Mouse (Mus musculus) neural tube, embryonic 15.5 days (tissue): Measurements from ENCODE around the gene Cd72. TPM values are rescaled to one million over a fixed set of nuclear protein-coding genes. Genes with fewer than 3 reads are reported as not detected.
"Not testable (repeated sequence)": the region's sequence is repeated elsewhere in the genome, so short reads cannot be mapped to it uniquely, and the experiment has no call there.

ENCODE experiments used
- ATAC-seq: fragments of 200-750 bp; cut with Nextera tagmentation; 2 replicates; pipeline ENCODE4 v1.8.0; 2017; ENCODE audit warnings: mild to moderate bottlenecking, moderate TSS enrichment, moderate library complexity; ENCODE audit not compliant: low FRiP score
- H3K27ac ChIP-seq: fragments of 300-500 bp; sonication (generic); replicated peaks from 2 replicates; pipeline ENCODE4 v1.5.1; 2015; ENCODE audit warnings: mild to moderate bottlenecking, inconsistent platforms
- H3K27me3 ChIP-seq: fragments of 300-500 bp; sonication (generic); replicated peaks from 2 replicates; pipeline ENCODE4 v1.6.1; 2015; ENCODE audit warnings: inconsistent platforms
- H3K36me3 ChIP-seq: fragments of 300-500 bp; sonication (generic); 2 replicates; pipeline ENCODE4 v1.6.1; 2015; ENCODE audit warnings: inconsistent platforms
- H3K4me1 ChIP-seq: fragments of 300-500 bp; sonication (generic); 2 replicates; pipeline ENCODE4 v1.6.1; 2015; ENCODE audit warnings: inconsistent platforms
- H3K4me2 ChIP-seq: fragments of 300-500 bp; sonication (generic); 2 replicates; pipeline ENCODE4 v1.6.1; 2015; ENCODE audit warnings: inconsistent platforms, mild to moderate bottlenecking, moderate library complexity
- H3K4me3 ChIP-seq: fragments of 300-500 bp; sonication (generic); replicated peaks from 2 replicates; pipeline ENCODE4 v1.5.1; 2015; ENCODE audit warnings: mild to moderate bottlenecking, inconsistent platforms
- H3K9ac ChIP-seq: fragments of 300-500 bp; sonication (generic); replicated peaks from 2 replicates; pipeline ENCODE4 v1.6.1; 2015; ENCODE audit warnings: mild to moderate bottlenecking, inconsistent platforms
- H3K9me3 ChIP-seq: fragments of 300-500 bp; sonication (generic); replicated peaks from 2 replicates; pipeline ENCODE4 v1.6.1; 2016; ENCODE audit warnings: inconsistent platforms
- WGBS: fragments of 180-500 bp; shearing (Covaris S2); methylation state at CpG from one replicate; pipeline ENCODE4 v1.1.7; 2015; ENCODE audit warnings: mixed read lengths; 5-methylcytosine and 5-hydroxymethylcytosine counted together
- polyA plus RNA-seq: library from polyadenylated mRNA; unstranded; fragments of >200 nt; fragmentation: Nextera tagmentation; extraction: Ambion mirVana; gene quantifications from 2 replicates; pipeline ENCODE4 v1.2.1, GENCODE M21; 2015

Cd72 gene
- polyA plus RNA-seq, 1 experiment from 2014 or later: 4.3 TPM

DNA sequence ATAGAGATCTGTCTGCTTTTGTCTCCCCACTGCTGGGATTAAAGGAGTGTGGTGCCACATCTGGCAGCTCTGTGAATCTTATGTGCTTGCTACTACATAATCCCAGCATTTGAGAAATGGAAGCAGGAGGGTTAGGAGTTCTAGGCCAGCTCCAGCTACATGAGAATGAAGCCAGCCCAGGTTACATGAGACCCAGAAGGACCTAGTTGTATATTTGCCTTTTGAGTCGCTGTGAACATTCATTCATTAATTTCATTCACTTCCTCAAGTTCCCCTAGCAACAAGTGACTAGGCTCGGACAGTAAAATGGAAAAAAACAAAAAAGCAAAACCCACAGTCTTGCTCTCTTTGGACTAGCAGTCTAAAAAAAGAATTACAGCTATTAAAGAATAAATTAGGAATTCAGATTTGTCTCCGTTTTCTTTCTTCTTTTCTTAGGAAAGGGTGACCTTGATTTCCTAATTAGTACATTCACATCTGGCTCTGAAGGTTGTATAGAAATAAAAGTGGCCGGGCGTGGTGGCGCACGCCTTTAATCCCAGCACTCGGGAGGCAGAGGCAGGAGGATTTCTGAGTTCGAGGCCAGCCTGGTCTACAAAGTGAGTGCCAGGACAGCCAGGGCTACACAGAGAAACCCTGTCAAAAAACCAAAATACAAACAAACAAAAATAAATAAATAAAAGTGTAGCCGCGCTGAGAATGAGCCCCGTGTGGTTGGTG, 37.8 kb upstream of the Cd72 start:
- ATAC-seq: no peak
- Histone ChIP-seq H3K27ac (peak overlapping the region; percentile 88), H3K36me3 (no peaks in the 10 kb centered on the region), H3K9me3 (no peaks in the 10 kb centered on the region), H3K27me3 (no peaks in the 10 kb centered on the region), H3K4me1 (peaks cover 15% of the 10 kb centered on the region), H3K9ac (no peak overlapping the region), H3K4me2 (peak overlapping the region; percentile 62), H3K4me3 (peak overlapping the region; percentile 56)
- WGBS: 37% methylated on average over 12 of the region's 12 CpGs

DNA sequence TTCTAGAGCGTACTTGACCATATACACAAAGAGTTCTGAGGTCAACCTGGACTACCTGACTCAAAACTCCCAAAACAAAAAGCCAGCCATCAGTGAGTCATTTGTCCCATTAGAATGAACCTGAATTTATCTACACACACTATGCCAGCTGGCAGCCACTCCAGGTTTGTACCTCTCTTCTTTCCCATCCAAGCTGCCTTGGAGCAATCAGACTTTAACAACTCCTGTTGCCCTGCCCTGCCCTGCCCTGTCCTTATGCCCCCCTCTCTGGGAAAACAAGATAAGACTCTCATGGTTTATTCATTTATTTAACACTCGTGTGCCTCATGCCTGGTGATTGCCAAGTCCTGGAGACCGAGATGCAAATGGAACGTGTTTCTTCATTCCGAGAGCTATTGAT, 36.4 kb upstream of the Cd72 start:
- no peak for ATAC-seq
- Histone ChIP-seq H3K4me3 (no peak overlapping the region), H3K36me3 (no peaks in the 10 kb centered on the region), H3K9ac (no peak overlapping the region), H3K9me3 (no peaks in the 10 kb centered on the region), H3K27me3 (no peaks in the 10 kb centered on the region), H3K4me1 (peaks cover 15% of the 10 kb centered on the region), H3K27ac (no peak overlapping the region), H3K4me2 (no peak overlapping the region)
- WGBS: 88% methylated on average over 5 of the region's 5 CpGs

DNA sequence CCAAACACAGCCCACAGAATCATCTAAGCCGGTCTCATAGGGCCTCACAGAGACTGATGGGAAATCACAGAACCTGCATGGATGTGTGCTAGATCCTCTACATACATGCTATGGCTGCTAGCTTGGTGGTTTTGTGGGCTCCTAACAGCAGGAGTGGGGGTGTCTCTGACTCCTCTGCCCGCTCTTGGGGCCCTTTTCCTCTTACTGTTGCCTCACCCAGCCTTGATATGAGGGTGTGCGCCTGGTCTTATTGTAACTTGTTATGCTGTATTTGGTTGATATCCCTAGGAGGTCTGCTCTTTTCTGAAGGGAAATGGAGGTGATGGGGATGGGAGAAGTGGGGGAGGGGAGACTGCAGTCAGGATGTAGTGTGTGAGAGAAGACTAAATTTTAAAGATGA, 35.2 kb upstream of the Cd72 start:
- ATAC-seq: no peak
- Histone ChIP-seq H3K4me1 (peaks cover 7% of the 10 kb centered on the region), H3K27ac (no peak overlapping the region), H3K4me3 (no peak overlapping the region), H3K27me3 (no peaks in the 10 kb centered on the region), H3K4me2 (no peak overlapping the region), H3K36me3 (no peaks in the 10 kb centered on the region), H3K9ac (no peak overlapping the region), H3K9me3 (no peaks in the 10 kb centered on the region)
- WGBS: 97% methylated on average over 3 of the region's 3 CpGs

DNA sequence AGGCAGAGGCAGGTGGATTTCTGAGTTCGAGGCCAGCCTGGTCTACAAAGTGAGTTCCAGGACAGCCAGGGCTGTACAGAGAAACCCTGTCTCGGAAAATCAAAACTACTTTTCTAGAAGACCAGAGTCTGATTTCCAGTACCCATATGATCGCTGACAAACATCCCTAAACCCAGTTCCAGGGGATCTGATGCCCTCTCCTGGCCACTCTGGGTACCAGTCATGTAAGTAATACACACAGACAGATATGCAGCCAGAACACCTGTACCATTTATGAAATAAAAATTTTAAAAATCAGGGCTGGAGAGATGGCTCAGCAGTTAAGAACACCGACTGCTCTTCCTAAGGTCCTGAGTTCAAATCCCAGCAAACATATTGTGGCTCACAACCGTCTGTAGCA, 31.2 kb upstream of the Cd72 start:
- H3K4me3 ChIP-seq, H3K4me2 ChIP-seq, H3K9ac ChIP-seq, H3K27me3 ChIP-seq, ATAC-seq, H3K27ac ChIP-seq, H3K36me3 ChIP-seq, H3K4me1 ChIP-seq, H3K9me3 ChIP-seq: not testable (repeated sequence)
- 89% methylated on average over 5 of the region's 5 CpGs for WGBS

DNA sequence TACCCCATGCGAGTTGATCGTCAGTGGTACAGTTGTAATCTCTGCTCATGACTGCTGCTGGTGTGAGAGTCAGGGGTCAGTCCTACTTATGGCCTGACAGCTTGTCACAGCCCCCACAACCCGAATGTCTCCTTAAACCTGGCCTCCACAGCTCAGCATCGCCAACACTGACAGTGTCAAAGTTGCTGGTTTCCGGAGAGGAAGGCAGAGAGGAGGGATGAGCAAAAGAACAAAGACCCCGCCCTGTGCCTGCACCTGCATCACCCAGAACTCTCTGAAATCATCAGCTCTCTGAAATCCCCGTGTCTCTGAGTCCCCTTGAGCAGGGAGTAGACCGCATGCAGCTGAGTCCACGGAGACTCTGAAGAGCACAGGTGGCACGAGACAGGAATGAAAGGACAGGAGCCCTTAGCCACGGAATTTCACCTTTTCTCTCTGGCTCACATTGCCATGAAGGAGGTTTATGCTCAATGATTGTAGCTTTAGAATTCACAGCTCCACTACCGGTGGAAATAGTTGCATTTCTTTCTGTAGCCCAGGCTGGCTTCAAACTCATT, 29.2 kb upstream of the Cd72 start, which contains the start of gene Sit1:
Gene Sit1 (minus strand): TSS at position 200 of the 557 bp plus-strand sequence.
- WGBS: 60% methylated on average over 12 of the region's 12 CpGs
- Histone ChIP-seq H3K4me2 (no peak within 1 kb of the TSS), H3K9me3 (no peaks in the 10 kb centered on the region), H3K36me3 (no peaks in the 10 kb centered on the region), H3K9ac (no peak within 1 kb of the TSS), H3K4me3 (no peak within 1 kb of the TSS), H3K27me3 (no peaks in the 10 kb centered on the region), H3K4me1 (no peaks in the 10 kb centered on the region), H3K27ac (no peak within 1 kb of the TSS)
- no peak for ATAC-seq

DNA sequence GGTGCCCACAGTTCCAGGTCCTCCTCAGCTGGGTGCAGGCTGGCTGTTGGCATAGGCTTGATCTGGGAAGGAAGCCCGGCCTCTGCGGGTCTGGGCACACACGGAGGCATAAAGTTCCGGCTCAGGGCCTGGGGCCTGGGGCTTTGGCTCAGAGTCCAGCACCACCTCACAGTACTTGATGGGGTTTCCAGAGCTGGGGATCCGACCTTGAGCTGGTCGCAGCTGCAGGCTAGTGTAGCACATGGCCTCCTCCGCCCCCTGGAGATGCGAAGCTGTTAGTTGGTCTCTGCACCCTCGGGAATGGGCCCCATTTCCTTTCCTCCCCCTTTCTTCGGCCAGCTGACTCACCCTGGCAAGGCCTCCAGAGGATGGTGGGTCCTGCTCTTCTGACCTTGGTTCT, 28.2 kb upstream of the Cd72 start:
- Histone ChIP-seq H3K36me3 (no peaks in the 10 kb centered on the region), H3K9me3 (no peaks in the 10 kb centered on the region), H3K4me3 (no peak overlapping the region), H3K27ac (no peak overlapping the region), H3K4me2 (no peak overlapping the region), H3K4me1 (0 out of 2 replicates have a peak, but pooled peaks cover 4% of the 10 kb centered on the region), H3K27me3 (no peaks in the 10 kb centered on the region), H3K9ac (no peak overlapping the region)
- no peak for ATAC-seq
- WGBS: 72% methylated on average over 10 of the region's 10 CpGs

DNA sequence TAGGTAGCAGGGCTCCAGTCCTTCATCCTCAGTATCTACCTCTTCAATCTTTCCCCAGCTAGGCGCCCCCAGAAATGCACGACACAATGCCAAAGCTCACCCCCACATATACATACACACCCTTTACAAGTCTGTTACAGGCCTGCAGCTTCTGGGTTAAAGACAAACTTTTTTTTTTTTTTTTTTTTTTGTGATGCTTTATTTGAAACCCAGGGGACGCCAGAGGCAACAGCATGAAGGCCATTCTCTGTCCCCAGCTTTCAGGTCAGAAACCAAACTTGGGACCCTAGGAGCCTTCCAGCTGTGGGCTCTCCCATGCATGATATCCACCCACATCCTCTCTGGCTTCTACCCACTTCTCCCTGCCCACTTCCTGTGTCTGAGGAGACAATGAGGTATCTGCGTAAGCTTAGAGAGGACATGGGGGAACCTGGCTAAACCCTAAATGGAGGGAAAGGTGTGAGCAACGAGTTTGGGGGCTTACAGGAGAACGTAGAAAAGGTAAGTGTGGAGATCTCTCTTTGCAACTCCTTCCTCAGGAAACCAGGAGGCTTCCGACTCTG, 27.5 kb upstream of the Cd72 start:
- H3K36me3 ChIP-seq: no peaks in the 10 kb centered on the region
- H3K9ac ChIP-seq: no peak overlapping the region
- no peak for ATAC-seq
- 77% methylated on average over 7 of the region's 7 CpGs for WGBS
- no peak overlapping the region for H3K4me3 ChIP-seq
- no peaks in the 10 kb centered on the region for H3K27me3 ChIP-seq
- H3K4me2 ChIP-seq: no peak overlapping the region
- no peaks in the 10 kb centered on the region for H3K9me3 ChIP-seq
- 0 out of 2 replicates have a peak, but pooled peaks cover 4% of the 10 kb centered on the region for H3K4me1 ChIP-seq
- H3K27ac ChIP-seq: no peak overlapping the region

DNA sequence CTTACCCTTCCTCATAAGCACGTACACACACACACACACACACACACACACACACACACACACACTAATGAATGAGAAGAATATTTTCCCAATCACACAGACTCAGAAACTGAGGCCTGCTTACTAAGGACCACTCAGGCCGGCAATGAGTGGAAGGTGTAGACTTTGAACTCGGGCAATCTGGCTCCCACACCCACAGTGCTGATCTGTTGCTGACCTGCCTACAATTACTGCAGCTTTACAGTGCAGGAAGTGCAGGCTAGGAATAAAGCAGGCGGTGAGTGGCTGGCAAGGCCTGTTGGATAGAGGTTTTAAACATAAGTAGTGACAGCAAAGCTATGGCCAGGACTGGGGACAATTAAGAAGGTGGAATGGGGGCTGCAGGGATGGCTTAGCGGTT, 26.6 kb upstream of the Cd72 start:
- ATAC-seq: no peak
- H3K4me3 ChIP-seq: no peak overlapping the region
- no peaks in the 10 kb centered on the region for H3K9me3 ChIP-seq
- H3K36me3 ChIP-seq: no peaks in the 10 kb centered on the region
- no peak overlapping the region for H3K4me2 ChIP-seq
- no peak overlapping the region for H3K9ac ChIP-seq
- WGBS: 87% methylated on average over 5 of the region's 5 CpGs
- H3K4me1 ChIP-seq: 0 out of 2 replicates have a peak, but pooled peaks cover 4% of the 10 kb centered on the region
- no peak overlapping the region for H3K27ac ChIP-seq
- no peaks in the 10 kb centered on the region for H3K27me3 ChIP-seq

DNA sequence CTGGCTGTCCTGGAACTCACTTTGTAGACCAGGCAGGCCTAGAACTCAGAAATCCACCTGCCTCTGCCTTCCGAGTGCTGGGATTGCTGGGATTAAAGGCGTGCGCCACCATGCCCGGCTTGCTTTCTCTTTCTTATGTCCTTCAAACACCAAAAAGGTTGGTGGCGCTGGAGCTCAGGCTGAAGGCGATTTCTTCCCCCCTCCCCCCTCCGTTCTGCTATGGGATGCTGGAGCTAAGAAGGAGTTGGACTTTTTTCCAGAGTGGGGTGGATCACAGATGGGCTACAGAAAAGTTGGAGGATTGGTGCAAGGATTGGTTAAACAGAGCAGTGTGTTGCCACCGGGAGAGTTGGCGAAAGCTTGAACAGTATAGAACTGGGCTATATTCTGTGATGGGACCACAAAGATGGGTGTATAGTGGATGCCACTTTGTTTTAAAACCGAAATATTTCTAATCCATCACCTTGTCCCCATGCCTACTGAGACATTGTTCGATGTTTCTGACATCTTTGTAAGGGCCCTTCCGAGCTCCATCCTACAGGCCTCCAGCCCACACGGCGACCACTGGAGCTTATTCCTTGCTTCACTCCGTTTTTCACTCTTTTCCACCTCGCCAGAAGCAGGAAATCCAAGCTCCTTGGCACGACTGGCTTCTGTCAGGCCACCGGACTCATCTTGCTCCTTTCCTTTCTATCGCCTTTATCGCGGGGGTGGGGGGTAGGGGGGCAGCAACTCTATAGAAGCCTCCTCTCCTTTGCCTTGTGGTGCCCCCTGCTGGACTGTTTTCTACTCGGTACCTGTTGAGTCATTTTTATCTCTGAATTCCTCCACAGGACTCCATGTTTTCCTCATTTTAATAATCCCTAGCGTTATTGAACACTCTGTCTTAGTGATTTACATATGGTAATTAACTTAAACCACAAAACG, 24.7 kb upstream of the Cd72 start:
- no peaks in the 10 kb centered on the region for H3K9me3 ChIP-seq
- 0 out of 2 replicates have a peak, but pooled peaks cover 4% of the 10 kb centered on the region for H3K4me1 ChIP-seq
- H3K27ac ChIP-seq: no peak overlapping the region
- H3K27me3 ChIP-seq: no peaks in the 10 kb centered on the region
- H3K4me3 ChIP-seq: no peak overlapping the region
- WGBS: 53% methylated on average over 24 of the region's 24 CpGs
- H3K9ac ChIP-seq: no peak overlapping the region
- no peak; the same call in 1 of the 2 replicates for ATAC-seq
- peak overlapping the region; percentile 32 for H3K4me2 ChIP-seq
- H3K36me3 ChIP-seq: no peaks in the 10 kb centered on the region

DNA sequence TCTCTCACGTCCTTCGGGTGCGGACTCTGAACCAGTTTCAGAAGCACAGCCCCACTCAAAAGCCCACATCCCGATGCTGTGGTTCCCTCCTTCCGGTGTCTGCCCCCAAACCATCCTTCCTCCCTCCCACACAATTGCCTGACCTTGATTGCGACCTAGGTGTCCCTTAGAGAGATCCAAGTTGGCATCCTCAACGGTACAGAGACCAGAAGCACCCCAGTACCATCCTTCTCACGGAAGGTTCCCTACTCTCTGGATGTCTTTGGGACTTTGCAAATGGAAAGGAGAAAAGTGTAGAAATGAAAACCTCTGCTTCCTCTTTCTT, 24.1 kb upstream of the Cd72 start:
- ATAC-seq: peak; percentile 32; the same call in 1 of the 2 replicates
- Histone ChIP-seq H3K4me3 (peak overlapping the region; percentile 33), H3K27ac (no peak overlapping the region; the same call in 1 of the 2 replicates), H3K4me2 (peak overlapping the region; percentile 57), H3K36me3 (no peaks in the 10 kb centered on the region), H3K4me1 (0 out of 2 replicates have a peak, but pooled peaks cover 4% of the 10 kb centered on the region), H3K9ac (no peak overlapping the region), H3K27me3 (no peaks in the 10 kb centered on the region), H3K9me3 (no peaks in the 10 kb centered on the region)
- WGBS: 43% methylated on average over 8 of the region's 8 CpGs

DNA sequence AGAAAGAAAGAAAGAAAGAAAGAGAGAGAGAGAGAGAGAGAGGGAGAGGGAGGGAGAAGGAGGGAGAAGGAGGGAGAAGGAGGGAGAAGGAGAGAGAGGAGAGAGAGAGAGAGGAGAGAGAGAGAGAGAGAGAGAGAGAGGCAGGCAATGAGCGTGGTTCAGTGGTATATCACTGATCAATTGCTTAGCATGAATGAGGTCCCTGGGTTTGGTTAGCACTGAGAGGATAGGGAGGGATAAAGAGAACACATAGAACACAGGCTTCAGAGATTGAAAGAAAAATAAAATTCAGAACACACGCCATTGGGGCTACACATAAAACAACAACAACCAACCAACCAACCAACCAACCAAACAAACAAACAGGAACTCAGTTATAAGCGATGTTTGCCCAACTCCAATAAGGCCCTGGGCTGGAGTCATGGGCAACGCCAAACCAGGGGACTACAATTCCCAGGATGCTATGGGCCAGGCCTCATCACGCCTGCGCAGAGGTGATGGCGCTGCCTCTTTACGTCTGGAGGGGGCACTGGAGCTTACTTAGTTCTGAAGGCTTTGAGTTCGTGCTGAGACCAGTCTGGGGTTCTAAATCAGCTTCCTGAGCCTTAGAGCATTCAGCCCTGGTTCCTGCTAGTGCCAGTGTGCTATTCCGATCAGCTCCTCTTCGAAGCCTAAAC, 23.6 kb upstream of the Cd72 start:
- 0 out of 2 replicates have a peak, but pooled peaks cover 4% of the 10 kb centered on the region for H3K4me1 ChIP-seq
- peak overlapping the region; percentile 57 for H3K4me2 ChIP-seq
- no peaks in the 10 kb centered on the region for H3K27me3 ChIP-seq
- H3K9ac ChIP-seq: no peak overlapping the region
- peak; percentile 94 for ATAC-seq
- no peaks in the 10 kb centered on the region for H3K36me3 ChIP-seq
- no peak overlapping the region; the same call in 1 of the 2 replicates for H3K27ac ChIP-seq
- 16% methylated on average over 11 of the region's 11 CpGs for WGBS
- peak overlapping the region; percentile 33 for H3K4me3 ChIP-seq
- H3K9me3 ChIP-seq: no peaks in the 10 kb centered on the region
